Mouse (Mus musculus) G1E (cell line): ENCODE measurements at regions not wholly inside any gene's neighbourhood (a gene's known extent, or its start where the extent isn't known, plus 50 kb on each side); places are given as distances from the start of the nearest gene placed in this dataset.

Experiments used
- ATAC-seq: 2 replicates; pipeline ENCODE4 v1.8.0; 2016; ENCODE audit warnings: mild to moderate bottlenecking; ENCODE audit not compliant: insufficient number of reproducible peaks, poor library complexity, low FRiP score, severe bottlenecking; ENCODE audit errors: extremely low read depth
- DNase-seq: peaks from one replicate; pipeline ENCODE4 v3.0.0; 2012; ENCODE audit warnings: low spot score
- H3K27me3 ChIP-seq: 2 replicates; pipeline ENCODE4 v1.6.1; 2012; ENCODE audit warnings: mild to moderate bottlenecking, low read length, inconsistent platforms; ENCODE audit not compliant: insufficient read depth
- H3K36me3 ChIP-seq: replicated peaks from 2 replicates; pipeline ENCODE3; 2012; ENCODE audit warnings: mild to moderate bottlenecking, inconsistent platforms
- H3K4me1 ChIP-seq: 2 replicates; pipeline ENCODE4 v1.6.1; 2012; ENCODE audit warnings: low read depth, low read length, inconsistent platforms, mixed read lengths; ENCODE audit not compliant: insufficient read depth
- H3K4me3 ChIP-seq: 2 replicates; pipeline ENCODE4 v1.5.1; 2012; ENCODE audit warnings: low read depth, mild to moderate bottlenecking, inconsistent platforms, low read length, moderate library complexity, mixed read lengths
- H3K9me3 ChIP-seq: replicated peaks from 2 replicates; pipeline ENCODE4 v1.6.1; 2012; ENCODE audit warnings: inconsistent platforms
- CTCF ChIP-seq: IDR thresholded peaks from 2 replicates; pipeline ENCODE4 v1.5.1; 2012; ENCODE audit warnings: low read depth, low read length, inconsistent platforms, mixed read lengths
- GATA1 ChIP-seq: IDR thresholded peaks from 2 replicates; pipeline ENCODE4 v1.6.1; 2012; ENCODE audit warnings: borderline replicate concordance, low read length, inconsistent platforms, mixed read lengths
- GATA2 ChIP-seq: IDR thresholded peaks from 2 replicates; pipeline ENCODE4 v1.6.1; 2012; ENCODE audit warnings: low read depth, low read length, inconsistent platforms, borderline replicate concordance
- POLR2AphosphoS5 ChIP-seq: IDR thresholded peaks from 2 replicates; pipeline ENCODE4 v1.6.1; 2012; ENCODE audit warnings: low read depth, low read length, inconsistent platforms; ENCODE audit not compliant: insufficient replicate concordance
- TAL1 ChIP-seq: conservative IDR thresholded peaks from 2 replicates; pipeline ENCODE4 v1.6.1; 2012; ENCODE audit warnings: low read depth, low read length, inconsistent platforms, mixed read lengths

GRCm38 (mm10) chr13:47974756-47975515, 286.1 kb upstream of the Id4 start:
- peaks cover 51% of the 10 kb centered on the region for H3K9me3 ChIP-seq
- no peak for ATAC-seq

GRCm38 (mm10) chr13:47998495-47998894, 262.5 kb upstream of the Id4 start:
- TF ChIP-seq CTCF, result no peak
- DNase-seq, result no peak
- peaks cover 37% of the 10 kb centered on the region for H3K9me3 ChIP-seq

More at GRCm38 (mm10) chr13:47974756-47975515, 286.1 kb upstream of the Id4 start:
- no peaks in the 10 kb centered on the region for H3K27me3 ChIP-seq
- no peaks in the 10 kb centered on the region for H3K4me1 ChIP-seq
- H3K4me3 ChIP-seq, result no peak overlapping the region
- TF ChIP-seq GATA2, result no peak
- TF ChIP-seq GATA1, result no peak
- TF ChIP-seq CTCF, result no peak
- TF ChIP-seq TAL1, result no peak
- no peak for TF ChIP-seq POLR2AphosphoS5
- no peaks in the 10 kb centered on the region for H3K36me3 ChIP-seq
- DNase-seq, result no peak

GRCm38 (mm10) chr13:47999399-47999798, 261.6 kb upstream of the Id4 start:
- ATAC-seq (no peak), DNase-seq (no peak)
- H3K27me3 ChIP-seq, result no peaks in the 10 kb centered on the region
- peaks cover 42% of the 10 kb centered on the region for H3K9me3 ChIP-seq
- TF ChIP-seq CTCF (no peak), GATA1 (no peak), POLR2AphosphoS5 (no peak), GATA2 (no peak), TAL1 (no peak)
- no peaks in the 10 kb centered on the region for H3K4me1 ChIP-seq
- no peak overlapping the region for H3K4me3 ChIP-seq
- H3K36me3 ChIP-seq, result no peaks in the 10 kb centered on the region

More at GRCm38 (mm10) chr13:47998495-47998894, 262.5 kb upstream of the Id4 start:
- Histone ChIP-seq H3K36me3 (no peaks in the 10 kb centered on the region), H3K4me3 (no peak overlapping the region), H3K4me1 (no peaks in the 10 kb centered on the region), H3K27me3 (no peaks in the 10 kb centered on the region)
- no peak for ATAC-seq

- ATAC-seq (no peak), DNase-seq (no peak)
- H3K36me3 ChIP-seq, result no peaks in the 10 kb centered on the region
- H3K27me3 ChIP-seq, result no peaks in the 10 kb centered on the region
- no peaks in the 10 kb centered on the region for H3K4me1 ChIP-seq
- H3K9me3 ChIP-seq, result peaks cover 46% of the 10 kb centered on the region
- no peak overlapping the region for H3K4me3 ChIP-seq
- no peak for TF ChIP-seq GATA2
- no peak for TF ChIP-seq TAL1
- TF ChIP-seq CTCF, result no peak
- TF ChIP-seq GATA1, result no peak
- no peak for TF ChIP-seq POLR2AphosphoS5
Observed at GRCm38 (mm10) chr13:48003126-48003525, 257.9 kb upstream of the Id4 start.

GRCm38 (mm10) chr13:48013336-48013750, 247.7 kb upstream of the Id4 start:
- no peaks in the 10 kb centered on the region for H3K4me1 ChIP-seq
- H3K9me3 ChIP-seq, result peaks cover 58% of the 10 kb centered on the region

GRCm38 (mm10) chr13:48015296-48015695, 245.7 kb upstream of the Id4 start:
- Histone ChIP-seq H3K9me3 (peaks cover 52% of the 10 kb centered on the region), H3K36me3 (no peaks in the 10 kb centered on the region)
- TF ChIP-seq TAL1, result no peak

More at GRCm38 (mm10) chr13:48013336-48013750, 247.7 kb upstream of the Id4 start:
- Histone ChIP-seq H3K36me3 (no peaks in the 10 kb centered on the region), H3K4me3 (no peak overlapping the region), H3K27me3 (no peaks in the 10 kb centered on the region)
- ATAC-seq (no peak), DNase-seq (no peak)
- TF ChIP-seq GATA2 (no peak), GATA1 (no peak), POLR2AphosphoS5 (no peak), CTCF (no peak), TAL1 (no peak)

GRCm38 (mm10) chr13:48016051-48016450, 245.0 kb upstream of the Id4 start:
- no peaks in the 10 kb centered on the region for H3K27me3 ChIP-seq
- peaks cover 50% of the 10 kb centered on the region for H3K9me3 ChIP-seq
- TF ChIP-seq POLR2AphosphoS5 (no peak), GATA1 (no peak), CTCF (no peak), TAL1 (no peak), GATA2 (no peak)
- DNase-seq, result no peak
- ATAC-seq, result no peak
- H3K4me1 ChIP-seq, result no peaks in the 10 kb centered on the region
- H3K36me3 ChIP-seq, result no peaks in the 10 kb centered on the region
- no peak overlapping the region for H3K4me3 ChIP-seq

More at GRCm38 (mm10) chr13:48015296-48015695, 245.7 kb upstream of the Id4 start:
- DNase-seq (no peak), ATAC-seq (no peak)
- Histone ChIP-seq H3K4me1 (no peaks in the 10 kb centered on the region), H3K27me3 (no peaks in the 10 kb centered on the region), H3K4me3 (no peak overlapping the region)
